Mouse (Mus musculus) hindlimb bud, embryonic 11.5 days (tissue): ENCODE results near the gene Naa35.

ENCODE experiments used
- DNase-seq: peaks from one replicate; pipeline ENCODE4 v3.0.0-alpha.2; 2012; ENCODE audit warnings: low read depth, low spot score; ENCODE audit errors: extremely low spot score

The Naa35 gene

GRCm38 (mm10) chr13:59637800-59638199 lies 52.7 kb downstream of the Naa35 start:
- DNase-seq = no peak

DNA sequence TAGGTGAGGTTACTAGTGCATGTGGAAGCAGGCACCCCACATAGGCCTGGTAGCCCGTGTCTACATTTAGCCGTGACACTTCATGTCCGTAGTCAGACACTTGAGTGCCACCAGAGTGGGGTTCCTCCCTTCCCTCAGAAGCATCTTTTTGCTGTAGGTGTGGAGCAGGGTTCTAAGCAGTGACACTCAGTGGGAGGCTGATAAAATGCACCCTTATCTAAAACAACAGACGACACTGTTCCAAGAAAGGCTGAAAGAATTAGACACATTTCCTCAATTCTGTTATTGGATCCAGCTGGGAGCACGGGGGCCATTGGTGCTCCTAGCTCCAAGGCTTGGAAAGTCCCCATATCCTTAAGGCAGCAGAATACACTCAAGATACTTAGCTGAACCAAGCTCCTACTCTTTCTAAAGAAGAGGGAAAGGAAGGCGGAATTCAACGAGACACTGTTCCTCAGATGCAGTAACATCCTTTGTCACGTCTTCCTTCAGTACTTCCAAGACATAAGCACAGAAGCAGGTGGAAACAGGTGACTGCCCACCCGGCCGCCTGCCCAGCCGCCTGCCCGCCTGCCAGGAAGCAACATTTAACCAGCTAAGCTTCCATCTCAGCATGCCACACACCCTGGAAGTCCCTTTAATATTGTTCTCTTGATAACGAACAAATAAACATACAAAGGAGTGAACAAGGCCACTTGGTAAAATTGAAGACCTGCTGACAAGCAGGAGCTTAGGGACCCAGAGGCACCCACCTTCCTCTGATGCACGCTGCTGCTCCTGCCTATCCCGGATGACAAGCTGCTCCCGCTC lies 54.5 kb downstream of the Naa35 start:
- DNase-seq = no peak

DNA sequence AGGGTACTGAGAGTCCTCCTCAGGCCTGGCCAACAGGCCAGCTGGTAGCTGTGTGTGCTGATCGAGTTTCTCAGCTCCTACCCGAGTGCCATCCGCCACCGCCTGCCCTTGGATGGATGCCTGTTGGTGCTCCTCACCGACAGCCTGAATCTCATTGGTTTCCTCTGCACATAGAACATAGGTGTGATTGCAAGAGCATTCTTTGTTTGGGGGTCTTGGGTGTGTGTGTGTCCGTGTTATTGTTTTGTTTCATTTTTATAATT lies 55.0 kb downstream of the Naa35 start:
- DNase-seq = no peak

DNA sequence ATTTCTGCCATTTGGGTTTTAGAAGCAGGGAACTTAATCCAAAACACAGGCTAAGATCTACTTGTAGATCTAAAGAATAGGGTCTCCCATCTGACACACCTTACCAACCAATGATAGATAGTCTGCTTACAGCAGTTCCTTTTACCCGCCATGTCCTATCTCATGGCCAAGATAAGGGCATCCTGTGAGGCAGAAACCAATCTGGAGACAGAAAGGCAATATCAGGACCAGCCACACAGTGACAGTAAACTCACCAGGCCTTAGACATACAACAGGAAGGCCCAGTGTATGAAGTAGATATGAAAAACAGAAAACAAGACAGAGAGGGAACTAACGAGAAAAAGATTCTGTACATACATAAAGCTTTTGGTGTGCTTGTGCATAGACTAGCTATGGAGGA lies 57.8 kb downstream of the Naa35 start:
- no peak for DNase-seq

DNA sequence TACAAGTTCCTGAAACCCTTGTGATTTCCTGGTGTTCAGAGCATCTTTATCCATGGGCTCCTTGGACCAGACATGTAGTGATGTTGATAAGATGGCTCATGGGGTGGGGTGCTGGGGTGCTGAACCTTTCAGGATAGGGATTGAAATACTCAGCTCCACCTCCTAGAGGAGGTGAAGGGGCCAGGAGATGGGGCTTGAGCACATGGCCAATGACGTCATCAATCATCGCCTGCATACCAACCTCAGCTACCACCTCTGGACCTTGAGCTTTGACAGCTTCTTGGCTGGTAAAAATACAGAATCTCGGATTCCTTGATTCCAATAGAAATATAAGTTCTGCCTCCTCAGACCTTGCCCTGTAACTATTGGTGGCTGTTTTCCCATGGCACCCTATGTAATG lies 60.4 kb downstream of the Naa35 start:
- no peak for DNase-seq

- no peak for DNase-seq
These were observed 61.7 kb downstream of the Naa35 start for GRCm38 (mm10) chr13:59646674-59647244.

GRCm38 (mm10) chr13:59647484-59647883 lies 62.4 kb downstream of the Naa35 start:
- no peak for DNase-seq

- no peak for DNase-seq
These were observed 63.5 kb downstream of the Naa35 start for GRCm38 (mm10) chr13:59648598-59648997.

DNA sequence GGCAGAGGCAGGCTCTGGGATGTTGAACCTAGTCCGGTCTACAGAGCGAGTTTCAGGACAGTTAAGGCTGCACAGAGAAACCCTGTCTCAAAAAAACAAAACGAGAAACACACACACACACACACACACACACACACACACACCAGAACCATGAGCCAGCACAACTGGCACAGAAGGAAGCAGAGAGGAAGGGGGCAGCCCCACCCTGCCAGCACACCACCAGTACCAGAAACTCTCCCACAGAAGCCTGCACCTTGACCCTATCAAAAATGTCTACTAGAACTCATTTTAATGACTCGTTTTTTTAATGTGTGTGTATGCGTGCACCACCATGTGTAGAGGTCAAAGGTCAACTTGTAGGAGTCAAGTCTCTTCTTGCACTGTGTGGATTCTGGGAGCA lies 64.7 kb downstream of the Naa35 start:
- no peak for DNase-seq

DNA sequence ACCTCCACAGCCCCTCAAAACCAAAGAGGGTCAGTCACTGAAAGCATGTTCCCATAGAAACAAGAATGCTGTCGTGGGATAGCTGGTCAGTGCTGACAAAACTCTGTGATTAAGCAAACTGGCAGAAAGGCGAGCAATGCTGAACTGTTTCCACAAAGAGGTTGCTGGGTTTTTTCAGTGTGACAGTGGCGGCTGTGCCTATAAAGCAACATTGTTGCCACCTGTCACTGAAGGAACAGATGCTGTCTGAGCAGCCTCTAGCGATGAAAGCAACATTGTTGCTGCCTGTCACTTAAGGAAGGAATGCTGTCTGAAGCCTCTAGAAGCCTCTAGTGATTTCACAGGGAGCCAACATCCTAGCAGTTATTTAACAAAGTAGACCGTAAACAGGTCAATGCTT lies 67.6 kb downstream of the Naa35 start:
- DNase-seq = no peak

- no peak for DNase-seq
These were observed 68.1 kb downstream of the Naa35 start for GRCm38 (mm10) chr13:59653136-59653535.

- DNase-seq = no peak
These were observed 69.4 kb downstream of the Naa35 start for GRCm38 (mm10) chr13:59654465-59654864.

DNA sequence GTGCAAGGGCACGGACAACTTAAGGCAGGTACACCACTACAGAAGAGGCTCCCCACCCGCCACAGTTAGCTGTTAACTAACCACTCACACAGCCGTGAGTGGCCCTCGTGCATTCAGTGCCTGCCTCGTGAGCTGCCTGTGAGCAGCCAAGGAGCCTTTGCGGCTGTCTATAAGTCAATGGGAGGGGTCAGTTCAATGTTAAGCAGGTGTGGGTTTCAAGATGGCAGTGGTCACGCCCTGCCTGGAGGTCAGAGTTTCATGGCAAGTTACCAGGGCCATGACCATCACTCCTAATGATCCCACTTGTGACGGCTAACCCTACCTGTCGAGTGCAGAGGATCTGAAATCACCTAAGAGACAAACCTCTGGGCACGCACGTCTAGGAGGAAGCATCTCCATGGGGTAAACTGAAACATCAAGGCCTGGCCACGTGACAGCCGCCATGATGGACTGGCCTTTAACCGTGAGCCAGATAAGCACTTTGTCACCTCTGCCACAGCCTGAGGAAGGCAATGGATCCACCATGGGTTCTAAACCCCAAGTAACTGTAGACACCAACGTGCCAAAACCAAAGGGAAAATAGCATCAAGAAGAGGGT lies 70.8 kb downstream of the Naa35 start:
- no peak for DNase-seq

DNA sequence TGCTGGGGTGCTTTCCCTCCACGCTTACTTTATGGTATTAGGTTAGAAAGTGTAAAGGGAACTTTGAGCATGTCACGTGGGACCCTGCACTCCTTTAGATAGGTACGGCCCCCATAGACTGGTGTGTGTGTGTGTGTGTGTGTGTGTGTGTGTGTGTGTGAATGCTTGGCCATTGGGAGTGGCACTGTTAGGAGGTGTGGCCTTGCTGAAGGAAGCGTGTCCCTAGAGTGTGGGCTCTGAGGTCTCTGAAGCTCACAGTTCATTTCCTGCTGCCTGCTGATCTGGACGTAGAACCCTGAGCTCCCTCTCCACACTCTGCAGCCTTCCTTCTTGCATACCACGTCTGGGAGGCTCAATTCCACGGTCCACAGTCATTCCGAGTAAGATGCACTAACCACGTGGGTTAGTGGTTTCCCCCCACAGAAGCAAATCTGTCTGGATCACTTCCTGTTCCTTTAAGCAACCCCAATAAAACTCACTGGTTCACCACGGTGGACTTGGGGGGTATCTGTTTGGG lies 71.3 kb downstream of the Naa35 start:
- DNase-seq = no peak

- DNase-seq = no peak
These were observed 71.9 kb downstream of the Naa35 start for GRCm38 (mm10) chr13:59656975-59657388.

GRCm38 (mm10) chr13:59657781-59658180 lies 72.7 kb downstream of the Naa35 start:
- DNase-seq = no peak

GRCm38 (mm10) chr13:59660371-59660770 lies 75.3 kb downstream of the Naa35 start:
- DNase-seq = no peak

DNA sequence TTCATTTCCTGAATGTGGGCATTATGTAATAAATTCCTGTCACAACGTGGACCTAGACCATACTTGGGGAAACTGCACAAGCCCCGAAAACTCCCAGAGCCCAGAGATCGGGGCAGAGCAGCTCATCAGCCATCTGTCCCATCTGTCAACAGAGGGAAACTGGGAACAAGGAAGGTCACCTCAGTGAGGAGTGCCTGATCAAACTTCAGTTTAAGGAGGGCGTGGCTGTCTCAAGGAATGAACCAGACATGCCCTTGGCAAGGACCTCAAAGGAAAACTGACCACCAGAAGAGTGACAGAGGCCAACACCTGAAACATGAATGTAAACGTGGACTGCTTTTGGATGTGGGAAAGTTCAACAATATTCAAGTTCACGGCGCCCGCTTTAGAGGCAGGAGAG lies 76.3 kb downstream of the Naa35 start:
- DNase-seq = no peak

DNA sequence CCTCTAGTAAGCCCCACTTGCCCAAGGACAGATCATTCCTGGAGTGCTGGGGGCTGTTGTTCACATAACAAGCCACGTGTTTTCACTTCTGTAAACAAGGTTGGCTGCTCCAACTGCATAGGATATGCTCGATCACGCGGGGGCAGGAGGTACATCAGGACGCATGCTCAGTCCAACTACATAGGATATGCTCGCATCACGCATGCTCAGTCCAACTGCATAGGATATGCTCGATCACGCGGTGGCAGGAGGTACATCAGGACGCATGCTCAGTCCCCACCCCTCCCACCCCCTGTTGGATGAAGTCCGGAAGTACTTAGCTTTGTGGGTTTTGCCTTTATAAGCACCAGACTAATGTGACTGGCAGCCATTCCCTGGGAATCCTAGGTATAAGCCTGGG lies 76.9 kb downstream of the Naa35 start:
- DNase-seq = no peak

DNA sequence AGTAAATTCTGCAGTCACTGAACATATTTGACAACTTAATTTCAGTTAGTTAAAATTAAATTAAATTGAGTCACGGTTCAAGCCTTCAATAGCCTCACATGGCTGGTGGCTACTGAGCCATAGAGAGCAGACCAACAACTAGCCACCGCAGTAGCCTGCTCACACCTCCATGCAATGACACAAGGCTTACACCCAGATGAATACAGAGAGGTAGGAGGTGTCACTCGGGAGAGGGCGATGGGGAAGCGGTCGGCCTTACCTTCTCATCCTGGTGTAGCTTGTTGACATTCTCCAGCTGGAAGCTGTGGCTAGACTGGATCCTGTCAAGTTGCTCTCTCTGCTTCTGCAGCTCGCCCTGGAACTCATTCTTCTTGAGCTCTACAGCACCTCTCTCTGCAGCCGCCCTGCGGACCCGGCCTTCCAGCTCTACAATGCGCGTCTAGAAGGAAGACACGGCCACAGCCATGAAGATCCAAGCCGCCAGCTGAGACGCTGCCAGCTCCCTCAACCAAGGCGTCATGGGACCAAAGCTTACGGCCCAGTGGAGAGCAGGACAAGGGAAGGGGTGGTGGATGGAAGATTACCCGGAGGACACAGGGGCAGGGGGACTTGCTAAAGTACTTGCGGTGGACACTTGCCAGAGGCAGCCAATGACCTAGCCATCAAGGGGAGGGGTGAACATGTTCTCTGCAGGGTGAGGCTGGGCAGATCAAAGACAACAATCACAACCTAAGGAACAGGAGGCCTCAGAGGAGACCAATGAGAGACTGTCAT lies 79.1 kb downstream of the Naa35 start:
- DNase-seq = no peak

DNA sequence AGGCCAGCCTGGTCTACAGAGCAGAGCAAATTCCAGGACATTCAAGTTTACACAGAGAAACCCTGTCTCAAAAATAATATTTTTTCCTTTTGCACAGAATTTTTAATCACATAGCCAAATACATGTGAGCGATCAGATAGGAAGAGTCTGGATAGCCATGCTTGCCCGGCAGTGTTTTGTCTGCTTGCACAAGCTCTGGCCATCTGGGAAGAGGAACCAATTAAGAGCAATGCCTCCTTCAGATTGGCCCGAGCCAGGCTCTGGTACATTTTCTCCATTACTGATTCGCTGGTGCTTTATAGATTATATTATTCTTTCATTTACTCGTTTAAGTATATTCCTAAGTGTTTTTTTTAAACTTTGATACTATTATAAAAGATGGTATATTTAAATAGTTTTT lies 82.7 kb downstream of the Naa35 start:
- DNase-seq = no peak
